Comparison of ENCODE assay signal across 23 mouse cellular contexts in genomic region chr3:103490966-103491365, GRCm38 (mm10).
A peak's percentile ranks its signal among the peaks of the same experiment; 100 is the strongest.
DNase-seq lines count a peak whose midpoint lies in the region; ATAC-seq and TF ChIP-seq lines count a peak whose summit lies in the region.
"Had no signal": no experiment of that assay in that cellular context is flagged by ENCODE, and none has a peak within 500 bp of the region (broad histone marks: within the 10 kb centered on the region; RNA-seq: fewer than 3 reads in every experiment).

No protein-coding gene starts in this region.

- no peak for ATAC-seq in midbrain, embryonic 11.5 days (ENCODE audit: low FRiP score)
- no peak for ATAC-seq in midbrain, embryonic 13.5 days
- ATAC-seq: forebrain, embryonic 14.5 days; forebrain, postnatal 0 days; intestine, postnatal 0 days had no signal

- TF ChIP-seq EP300 in heart, adult 2 months (IDR thresholded peaks at IDR 0.05; ENCODE audit: insufficient read depth, low read depth, low read length), result no peak

- intact Hi-C loops in heart, adult 2 months (cut with DNase I), result no loop called here

- 52% methylated on average over 4 of the region's 4 CpGs for WGBS in heart, adult 2 months
- WGBS in midbrain, embryonic 11.5 days, result 90% methylated on average over 4 of the region's 4 CpGs
- 90% methylated on average over 4 of the region's 4 CpGs for WGBS in midbrain, embryonic 13.5 days

- peaks cover 3% of the 10 kb centered on the region; the same call in 1 of the 2 replicates for H3K4me1 ChIP-seq in heart, adult 2 months (ENCODE audit: control insufficient read depth, insufficient read depth, low read length)
- H3K4me1 ChIP-seq in midbrain, embryonic 11.5 days (ENCODE audit: control insufficient read depth, insufficient read depth, low read length), result no peaks in the 10 kb centered on the region
- H3K4me1 ChIP-seq in midbrain, embryonic 13.5 days (replicated peaks), result no peaks in the 10 kb centered on the region
- H3K4me1 ChIP-seq: embryonic facial prominence, embryonic 10.5 days; embryonic facial prominence, embryonic 13.5 days; hindbrain, embryonic 12.5 days; hindbrain, embryonic 15.5 days had no signal

- DNase-seq in heart, adult 11 months, result peak; percentile 4
- no peak for DNase-seq in heart, adult 2 months
- DNase-seq in midbrain, embryonic 11.5 days (ENCODE audit: low spot score, missing footprints), result peak; percentile 57
- peak; percentile 71 for DNase-seq in NIH3T3 (ENCODE audit: low read depth)
- no peak for DNase-seq in thymus, postnatal 0 days (ENCODE audit: low spot score)
- DNase-seq: adrenal gland, adult 8-10 months; adrenal gland, postnatal 25 days; cerebellum, adult 11-12 months; cerebellum, adult 8-10 months; cerebellum, postnatal 10 days; cerebellum, postnatal 36 days; embryo, embryonic 11 days; forebrain, postnatal 0 days; gastrocnemius, postnatal 25 days had no signal

- H3K4me3 ChIP-seq in heart, adult 2 months, result no peak overlapping the region
- H3K4me3 ChIP-seq in midbrain, embryonic 11.5 days (ENCODE audit: low read depth, low read length), result no peak overlapping the region
- H3K4me3 ChIP-seq in midbrain, embryonic 13.5 days (replicated peaks), result no peak overlapping the region
- H3K4me3 ChIP-seq: embryonic facial prominence, embryonic 10.5 days; embryonic facial prominence, embryonic 13.5 days; erythroblast, embryonic 14.5 days; hindbrain, embryonic 12.5 days; hindbrain, embryonic 15.5 days had no signal

- TF ChIP-seq POLR2A in heart, adult 2 months (IDR thresholded peaks at IDR 0.05; ENCODE audit: insufficient read depth, low read depth, low read length), result no peak

- H3K9me3 ChIP-seq in midbrain, embryonic 11.5 days (ENCODE audit: control insufficient read depth, low read length), result no peaks in the 10 kb centered on the region
- no peaks in the 10 kb centered on the region for H3K9me3 ChIP-seq in midbrain, embryonic 13.5 days
- H3K9me3 ChIP-seq: embryonic facial prominence, embryonic 10.5 days; embryonic facial prominence, embryonic 13.5 days; hindbrain, embryonic 12.5 days; hindbrain, embryonic 15.5 days had no signal

- no peaks in the 10 kb centered on the region for H3K27me3 ChIP-seq in heart, adult 2 months (ENCODE audit: control insufficient read depth, insufficient read depth, low read length)
- H3K27me3 ChIP-seq in midbrain, embryonic 11.5 days (ENCODE audit: control insufficient read depth, insufficient read depth, low read length), result no peaks in the 10 kb centered on the region
- no peaks in the 10 kb centered on the region for H3K27me3 ChIP-seq in midbrain, embryonic 13.5 days
- H3K27me3 ChIP-seq: embryonic facial prominence, embryonic 13.5 days; hindbrain, embryonic 12.5 days; hindbrain, embryonic 15.5 days had no signal

- no peak overlapping the region for H3K4me2 ChIP-seq in midbrain, embryonic 11.5 days
- no peak overlapping the region for H3K4me2 ChIP-seq in midbrain, embryonic 13.5 days (replicated peaks)
- H3K4me2 ChIP-seq: embryonic facial prominence, embryonic 13.5 days; heart, embryonic 11.5 days; hindbrain, embryonic 12.5 days; hindbrain, embryonic 15.5 days had no signal

- no peak overlapping the region for H3K9ac ChIP-seq in heart, adult 2 months (ENCODE audit: low read depth, low read length)
- no peak overlapping the region for H3K9ac ChIP-seq in midbrain, embryonic 11.5 days (ENCODE audit: low read length)
- no peak overlapping the region for H3K9ac ChIP-seq in midbrain, embryonic 13.5 days (replicated peaks)
- H3K9ac ChIP-seq: embryonic facial prominence, embryonic 13.5 days; forebrain, postnatal 0 days; hindbrain, embryonic 12.5 days; hindbrain, embryonic 15.5 days had no signal

- no peak for TF ChIP-seq CTCF in heart, adult 2 months (IDR thresholded peaks at IDR 0.05)

- H3K27ac ChIP-seq in heart, adult 2 months, result no peak overlapping the region
- H3K27ac ChIP-seq in midbrain, embryonic 11.5 days (ENCODE audit: low read depth, low read length), result no peak overlapping the region
- no peak overlapping the region for H3K27ac ChIP-seq in midbrain, embryonic 13.5 days
- H3K27ac ChIP-seq: embryonic facial prominence, embryonic 10.5 days; embryonic facial prominence, embryonic 13.5 days; hindbrain, embryonic 12.5 days; hindbrain, embryonic 15.5 days had no signal

- H3K36me3 ChIP-seq in heart, adult 2 months (ENCODE audit: control insufficient read depth, insufficient read depth, low read length), result no peaks in the 10 kb centered on the region
- H3K36me3 ChIP-seq in midbrain, embryonic 11.5 days (ENCODE audit: control insufficient read depth, insufficient read depth, low read length), result no peaks in the 10 kb centered on the region
- H3K36me3 ChIP-seq in midbrain, embryonic 13.5 days, result no peaks in the 10 kb centered on the region
- H3K36me3 ChIP-seq: embryonic facial prominence, embryonic 10.5 days; embryonic facial prominence, embryonic 13.5 days; hindbrain, embryonic 12.5 days; hindbrain, embryonic 15.5 days had no signal

- no peaks in the 10 kb centered on the region for H3K79me2 ChIP-seq in heart, adult 2 months (replicated peaks; ENCODE audit: control insufficient read depth, insufficient read depth, low read length)

Comparison
In these comparisons a context has a peak if more than half of its experiments do, and no peak if none do; other contexts are left out.
1. DNase-seq: peak in heart, adult 11 months (single experiment), midbrain, embryonic 11.5 days (single experiment) and NIH3T3 (single experiment); none in heart, adult 2 months (0 of 2) and thymus, postnatal 0 days (single experiment).